Mouse (Mus musculus): Measurements from ENCODE around the gene Lamb1.

GRCm38 (mm10) chr12:31263921-31264320 lies 1.1 kb upstream of the Lamb1 start:
- TF ChIP-seq CTCF (IDR thresholded peaks at IDR 0.05; ENCODE audit: borderline replicate concordance, insufficient read depth, low read length): no peak
- no peak for TF ChIP-seq POLR2A (IDR thresholded peaks at IDR 0.05; ENCODE audit: low read depth, low read length)

Measured in embryonic fibroblast, embryonic 13.5 days (primary cell).